Mouse (Mus musculus) intestine, postnatal 0 days (tissue): ENCODE measurements around the gene Uevld. TPM values are rescaled to one million over a fixed set of nuclear protein-coding genes. Genes with fewer than 3 reads are reported as not detected.

Experiments used
- ATAC-seq: fragments of 200-750 bp; cut with Nextera tagmentation; 2 replicates; pipeline ENCODE4 v1.8.0; 2017; ENCODE audit warnings: mild to moderate bottlenecking, moderate TSS enrichment, moderate library complexity
- H3K27ac ChIP-seq: fragments of 300-500 bp; sonication (generic); 2 replicates; pipeline ENCODE4 v1.5.1; 2014; ENCODE audit warnings: mild to moderate bottlenecking, low read depth, low read length, moderate library complexity
- H3K27me3 ChIP-seq: fragments of 300-500 bp; sonication (generic); replicated peaks from 2 replicates; pipeline ENCODE4 v1.6.1; 2014; ENCODE audit warnings: low read length, mixed read lengths; ENCODE audit not compliant: control insufficient read depth, insufficient read depth
- H3K36me3 ChIP-seq: fragments of 300-500 bp; sonication (generic); 2 replicates; pipeline ENCODE4 v1.6.1; 2014; ENCODE audit warnings: mild to moderate bottlenecking, moderate library complexity; ENCODE audit not compliant: control insufficient read depth, insufficient read depth
- H3K4me1 ChIP-seq: fragments of 300-500 bp; sonication (generic); replicated peaks from 2 replicates; pipeline ENCODE4 v1.6.1; 2014; ENCODE audit warnings: antibody characterized with exemption, low read length, mixed read lengths; ENCODE audit not compliant: control insufficient read depth, insufficient read depth
- H3K4me2 ChIP-seq: fragments of 300-500 bp; sonication (generic); replicated peaks from 2 replicates; pipeline ENCODE4 v1.6.1; 2014; ENCODE audit warnings: low read depth, mild to moderate bottlenecking, moderate library complexity
- H3K4me3 ChIP-seq: fragments of 300-500 bp; sonication (generic); 2 replicates; pipeline ENCODE4 v1.5.1; 2014; ENCODE audit warnings: low read depth, low read length
- H3K9ac ChIP-seq: fragments of 300-500 bp; sonication (generic); 2 replicates; pipeline ENCODE4 v1.6.1; 2014; ENCODE audit warnings: mild to moderate bottlenecking, low read depth, low read length
- H3K9me3 ChIP-seq: fragments of 300-500 bp; sonication (generic); 2 replicates; pipeline ENCODE4 v1.6.1; 2016; ENCODE audit warnings: mixed run types; ENCODE audit not compliant: control insufficient read depth
- CTCF ChIP-seq: sonication (generic); IDR thresholded peaks from 2 replicates; pipeline ENCODE4 v1.5.1; 2016; ENCODE audit warnings: low read depth, mild to moderate bottlenecking, control low read depth, antibody characterized with exemption, moderate library complexity
- WGBS: fragments of 180-500 bp; shearing (Covaris S2); extraction: QIAGEN DNeasy Blood & Tissue Kit; methylation state at CpG from one replicate; pipeline ENCODE4 v1.1.7; 2014; 5-methylcytosine and 5-hydroxymethylcytosine counted together
- polyA plus RNA-seq: library from polyadenylated mRNA; unstranded; fragments of >200 nt; fragmentation: Nextera tagmentation; extraction: Ambion mirVana; gene quantifications from 2 replicates; pipeline ENCODE4 v1.2.1, GENCODE M21; 2015

The Uevld gene
- polyA plus RNA-seq, 1 experiment from 2014 or later = 4.9 TPM

DNA sequence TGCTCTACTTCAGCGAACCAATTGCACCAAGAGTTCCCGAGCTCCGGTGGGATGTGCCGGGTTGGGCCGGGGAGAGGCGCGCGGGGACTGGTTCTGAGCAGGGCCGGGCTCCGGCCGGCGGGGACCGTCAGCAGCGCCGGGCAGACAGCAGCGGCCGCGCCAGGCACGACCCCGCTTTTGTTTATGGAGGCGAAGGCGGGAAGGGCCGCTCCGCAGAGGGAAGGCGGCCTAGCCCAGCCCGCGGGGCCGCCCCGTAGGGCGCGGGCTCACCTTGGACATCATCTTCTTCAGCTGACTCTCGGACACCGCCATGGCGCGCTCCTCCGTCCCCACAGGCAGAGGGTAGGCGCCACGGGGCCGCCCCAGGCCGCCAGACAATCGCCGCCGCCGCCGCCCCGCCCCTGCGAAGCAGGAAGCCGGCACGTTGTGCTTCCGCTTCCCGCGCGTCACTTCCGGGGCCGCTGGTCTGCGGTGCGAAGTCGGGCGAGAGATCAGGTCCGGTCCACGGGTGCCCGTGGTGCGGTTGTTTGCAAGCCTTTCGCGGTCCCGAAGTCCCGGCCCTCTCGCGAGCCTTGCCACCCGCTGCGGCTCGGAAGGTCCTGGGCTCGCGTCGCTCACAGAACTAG lies 38.7 kb downstream of the Uevld start, which contains the start of gene Tsg101:
Tsg101 (minus strand) TSS at position 419 of the 626 bp plus-strand sequence.
- peak within 1 kb of the TSS; percentile 82 for H3K4me3 ChIP-seq
- no peaks in the 10 kb centered on the region for H3K9me3 ChIP-seq
- H3K9ac ChIP-seq = peak within 1 kb of the TSS; percentile 88
- peak; percentile 94 for ATAC-seq
- peak; percentile 43 for TF ChIP-seq CTCF
- H3K36me3 ChIP-seq = 0 out of 2 replicates have a peak, but pooled peaks cover 7% of the 10 kb centered on the region
- under 1% methylated on average over 74 of the region's 75 CpGs for WGBS
- peak within 1 kb of the TSS; percentile 95 for H3K27ac ChIP-seq
- H3K4me2 ChIP-seq = peak within 1 kb of the TSS; percentile 76
- H3K4me1 ChIP-seq = no peaks in the 10 kb centered on the region
- H3K27me3 ChIP-seq = no peaks in the 10 kb centered on the region

GRCm38 (mm10) chr7:46918678-46919371 lies 39.5 kb downstream of the Uevld start:
- H3K9me3 ChIP-seq = no peaks in the 10 kb centered on the region
- H3K4me3 ChIP-seq = peak overlapping the region; percentile 82
- no peak for TF ChIP-seq CTCF
- no peaks in the 10 kb centered on the region for H3K4me1 ChIP-seq
- ATAC-seq = no peak
- 10% methylated on average over 13 of the region's 13 CpGs for WGBS
- H3K36me3 ChIP-seq = 0 out of 2 replicates have a peak, but pooled peaks cover 7% of the 10 kb centered on the region
- peak overlapping the region; percentile 88 for H3K9ac ChIP-seq
- H3K27me3 ChIP-seq = no peaks in the 10 kb centered on the region
- H3K27ac ChIP-seq = peak overlapping the region; percentile 95; the same call in 1 of the 2 replicates
- peak overlapping the region; percentile 76 for H3K4me2 ChIP-seq

- no peak for ATAC-seq
- Histone ChIP-seq H3K4me3 (no peak overlapping the region), H3K4me2 (no peak overlapping the region), H3K27me3 (no peaks in the 10 kb centered on the region), H3K27ac (no peak overlapping the region), H3K4me1 (no peaks in the 10 kb centered on the region), H3K36me3 (peaks cover 23% of the 10 kb centered on the region), H3K9ac (no peak overlapping the region), H3K9me3 (no peaks in the 10 kb centered on the region)
- 85% methylated on average over 3 of the region's 3 CpGs for WGBS
- TF ChIP-seq CTCF = no peak
These were observed 42.0 kb downstream of the Uevld start for GRCm38 (mm10) chr7:46916376-46916775.

DNA sequence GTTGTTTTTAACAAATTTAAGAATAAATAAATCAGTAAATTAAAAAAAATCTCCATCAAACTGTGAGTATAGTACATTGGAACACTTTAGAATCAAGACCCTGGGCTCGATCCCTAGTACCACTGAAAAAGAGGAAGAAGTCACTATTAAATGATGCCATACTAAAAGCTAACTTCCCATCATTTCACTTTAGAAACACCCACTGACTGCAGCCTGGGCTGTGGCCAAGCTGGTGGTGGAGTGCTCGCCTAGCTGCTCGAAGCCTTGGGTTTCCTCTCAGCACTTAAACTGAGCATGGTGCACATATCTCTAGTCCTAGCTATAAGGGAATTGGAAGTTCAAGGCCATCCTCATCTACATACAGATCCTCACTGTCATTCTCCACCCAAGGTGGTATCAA lies 47.1 kb downstream of the Uevld start:
- H3K4me3 ChIP-seq = no peak overlapping the region
- no peak overlapping the region for H3K9ac ChIP-seq
- H3K9me3 ChIP-seq = no peaks in the 10 kb centered on the region
- H3K4me2 ChIP-seq = no peak overlapping the region
- TF ChIP-seq CTCF = no peak
- ATAC-seq = no peak
- peaks cover 64% of the 10 kb centered on the region for H3K36me3 ChIP-seq
- no peak overlapping the region for H3K27ac ChIP-seq
- WGBS = 91% methylated on average over 3 of the region's 3 CpGs
- H3K27me3 ChIP-seq = no peaks in the 10 kb centered on the region
- H3K4me1 ChIP-seq = no peaks in the 10 kb centered on the region

GRCm38 (mm10) chr7:46899343-46899742 lies 59.0 kb downstream of the Uevld start:
- no peaks in the 10 kb centered on the region for H3K27me3 ChIP-seq
- H3K4me2 ChIP-seq = no peak overlapping the region
- 60% methylated on average over 3 of the region's 3 CpGs for WGBS
- H3K36me3 ChIP-seq = peaks cover 60% of the 10 kb centered on the region
- H3K9ac ChIP-seq = no peak overlapping the region
- ATAC-seq = no peak
- no peaks in the 10 kb centered on the region for H3K4me1 ChIP-seq
- no peak overlapping the region for H3K4me3 ChIP-seq
- H3K27ac ChIP-seq = no peak overlapping the region
- TF ChIP-seq CTCF = no peak
- H3K9me3 ChIP-seq = no peaks in the 10 kb centered on the region

- Histone ChIP-seq H3K27ac (no peak overlapping the region), H3K27me3 (no peaks in the 10 kb centered on the region), H3K4me3 (no peak overlapping the region), H3K4me2 (no peak overlapping the region), H3K9me3 (no peaks in the 10 kb centered on the region), H3K4me1 (no peaks in the 10 kb centered on the region), H3K36me3 (peaks cover 59% of the 10 kb centered on the region), H3K9ac (no peak overlapping the region)
- 87% methylated on average over 3 of the region's 3 CpGs for WGBS
- no peak for TF ChIP-seq CTCF
- no peak for ATAC-seq
These were observed 62.8 kb downstream of the Uevld start for GRCm38 (mm10) chr7:46895511-46895910.
